Mouse (Mus musculus): ENCODE data around the gene Gm45716.

GRCm38 (mm10) chr11:90256833-90257525, 69.5 kb downstream of the Gm45716 start:
- TF ChIP-seq CTCF (IDR thresholded peaks at IDR 0.05; ENCODE audit: insufficient read depth, low read length), result no peak
- no peak for TF ChIP-seq POLR2A (IDR thresholded peaks at IDR 0.05; ENCODE audit: borderline replicate concordance, extremely low read depth, low read depth, low read length)

Data from lung, adult 2 months (tissue).